Mouse (Mus musculus): ENCODE results near the gene Syngr3. TPM values are rescaled to one million over a fixed set of nuclear protein-coding genes. Genes with fewer than 3 reads are reported as not detected.

Syngr3 gene
- polyA plus RNA-seq, 2 experiments: 3.0 to 3.1 TPM

DNA sequence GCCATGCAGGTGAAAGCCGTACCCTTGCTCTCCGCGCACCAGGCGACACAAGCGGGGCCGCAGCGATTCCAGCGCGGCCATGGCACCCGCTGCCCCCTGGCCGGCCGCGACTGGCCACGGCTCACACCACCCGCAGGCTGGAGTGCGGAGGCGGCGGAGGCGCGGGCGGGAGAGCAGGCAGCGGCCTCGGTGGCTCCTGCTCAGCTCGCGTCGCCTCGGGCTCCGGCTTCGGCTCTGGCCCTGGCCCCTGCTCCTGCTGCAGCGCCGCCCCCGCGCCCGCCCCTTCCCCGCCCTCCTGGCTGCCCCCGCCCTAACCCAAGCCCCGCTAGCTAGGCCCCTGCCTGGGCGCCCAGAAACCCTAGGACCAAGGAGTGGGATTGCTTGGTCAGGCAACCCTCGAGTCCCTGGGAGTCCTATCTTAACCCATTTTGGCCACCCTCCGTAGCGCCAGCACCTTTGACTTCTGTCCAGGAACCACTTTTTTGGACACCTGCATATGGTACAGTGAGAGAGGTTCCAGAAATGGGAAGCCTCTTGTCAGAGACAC lies 39.6 kb downstream of the Syngr3 start, which contains the start of gene Slc9a3r2:
Gene Slc9a3r2, minus strand, starts transcription at position 258 of the 547 bp plus-strand sequence.
- peaks cover 20% of the 10 kb centered on the region for H3K4me1 ChIP-seq (ENCODE audit: control insufficient read depth, insufficient read depth, low read length)
- H3K27ac ChIP-seq (replicated peaks; ENCODE audit: low read depth, low read length): peak within 1 kb of the TSS; percentile 63; the same call in 1 of the 2 replicates
- peak within 1 kb of the TSS; percentile 96 for H3K4me2 ChIP-seq (replicated peaks; ENCODE audit: low read depth, low read length, severe bottlenecking)
- 0 out of 2 replicates have a peak, but pooled peaks have one; percentile 3 for TF ChIP-seq POLR2A (IDR thresholded peaks at IDR 0.05; ENCODE audit: borderline replicate concordance, extremely low read depth, insufficient read depth, insufficient read length)
- H3K27me3 ChIP-seq (ENCODE audit: control insufficient read depth, insufficient read depth, low read length): no peaks in the 10 kb centered on the region
- H3K36me3 ChIP-seq (ENCODE audit: control insufficient read depth, insufficient read depth, low read length): peaks cover 15% of the 10 kb centered on the region
- peak within 1 kb of the TSS; percentile 84 for H3K4me3 ChIP-seq (replicated peaks; ENCODE audit: low read length)
- H3K9me3 ChIP-seq (ENCODE audit: control insufficient read depth, low read length): no peaks in the 10 kb centered on the region
- peak within 1 kb of the TSS; percentile 85 for H3K9ac ChIP-seq (ENCODE audit: low read depth, low read length, severe bottlenecking)
- under 1% methylated on average over 17 of the region's 41 CpGs for WGBS
- ATAC-seq (ENCODE audit: low FRiP score, low read depth): peak; percentile 88
- peak; percentile 56 for DNase-seq (ENCODE audit: low spot score)

- H3K36me3 ChIP-seq (ENCODE audit: control insufficient read depth, insufficient read depth, low read length): peaks cover 15% of the 10 kb centered on the region
- DNase-seq (ENCODE audit: low spot score): no peak
- H3K9me3 ChIP-seq (ENCODE audit: control insufficient read depth, low read length): no peaks in the 10 kb centered on the region
- H3K4me1 ChIP-seq (ENCODE audit: control insufficient read depth, insufficient read depth, low read length): peaks cover 25% of the 10 kb centered on the region
- TF ChIP-seq POLR2A (IDR thresholded peaks at IDR 0.05; ENCODE audit: borderline replicate concordance, extremely low read depth, insufficient read depth, insufficient read length): no peak
- H3K4me2 ChIP-seq (replicated peaks; ENCODE audit: low read depth, low read length, severe bottlenecking): peak overlapping the region; percentile 96
- peak overlapping the region; percentile 84 for H3K4me3 ChIP-seq (replicated peaks; ENCODE audit: low read length)
- WGBS: under 1% methylated on average over 27 of the region's 35 CpGs
- peak overlapping the region; percentile 85 for H3K9ac ChIP-seq (ENCODE audit: low read depth, low read length, severe bottlenecking)
- ATAC-seq (ENCODE audit: low FRiP score, low read depth): peak; percentile 30; the same call in 1 of the 2 replicates
- H3K27ac ChIP-seq (replicated peaks; ENCODE audit: low read depth, low read length): peak overlapping the region; percentile 63; the same call in 1 of the 2 replicates
- no peaks in the 10 kb centered on the region for H3K27me3 ChIP-seq (ENCODE audit: control insufficient read depth, insufficient read depth, low read length)
Observed at GRCm38 (mm10) chr17:24649581-24650069, 40.1 kb downstream of the Syngr3 start.

- peak overlapping the region; percentile 84 for H3K4me3 ChIP-seq (replicated peaks; ENCODE audit: low read length)
- WGBS: 71% methylated on average over 10 of the region's 10 CpGs
- peak overlapping the region; percentile 96 for H3K4me2 ChIP-seq (replicated peaks; ENCODE audit: low read depth, low read length, severe bottlenecking)
- ATAC-seq (ENCODE audit: low FRiP score, low read depth) (no peak), DNase-seq (ENCODE audit: low spot score) (no peak)
- H3K4me1 ChIP-seq (ENCODE audit: control insufficient read depth, insufficient read depth, low read length): peaks cover 30% of the 10 kb centered on the region
- no peak overlapping the region for H3K27ac ChIP-seq (replicated peaks; ENCODE audit: low read depth, low read length)
- peaks cover 15% of the 10 kb centered on the region for H3K36me3 ChIP-seq (ENCODE audit: control insufficient read depth, insufficient read depth, low read length)
- TF ChIP-seq POLR2A (IDR thresholded peaks at IDR 0.05; ENCODE audit: borderline replicate concordance, extremely low read depth, insufficient read depth, insufficient read length): no peak
- no peaks in the 10 kb centered on the region for H3K9me3 ChIP-seq (ENCODE audit: control insufficient read depth, low read length)
- no peaks in the 10 kb centered on the region for H3K27me3 ChIP-seq (ENCODE audit: control insufficient read depth, insufficient read depth, low read length)
- H3K9ac ChIP-seq (ENCODE audit: low read depth, low read length, severe bottlenecking): peak overlapping the region; percentile 85; the same call in 1 of the 2 replicates
Observed at GRCm38 (mm10) chr17:24648731-24649377, 40.9 kb downstream of the Syngr3 start.

GRCm38 (mm10) chr17:24647493-24647892 lies 42.3 kb downstream of the Syngr3 start:
- Histone ChIP-seq H3K27ac (replicated peaks; ENCODE audit: low read depth, low read length) (no peak overlapping the region), H3K4me3 (replicated peaks; ENCODE audit: low read length) (no peak overlapping the region), H3K4me1 (ENCODE audit: control insufficient read depth, insufficient read depth, low read length) (peaks cover 32% of the 10 kb centered on the region), H3K9ac (ENCODE audit: low read depth, low read length, severe bottlenecking) (no peak overlapping the region; the same call in 1 of the 2 replicates), H3K27me3 (ENCODE audit: control insufficient read depth, insufficient read depth, low read length) (no peaks in the 10 kb centered on the region), H3K9me3 (ENCODE audit: control insufficient read depth, low read length) (no peaks in the 10 kb centered on the region), H3K4me2 (replicated peaks; ENCODE audit: low read depth, low read length, severe bottlenecking) (no peak overlapping the region), H3K36me3 (ENCODE audit: control insufficient read depth, insufficient read depth, low read length) (peaks cover 26% of the 10 kb centered on the region)
- WGBS: 79% methylated on average over 9 of the region's 11 CpGs
- DNase-seq (ENCODE audit: low spot score) (no peak), ATAC-seq (ENCODE audit: low FRiP score, low read depth) (no peak)
- TF ChIP-seq POLR2A (IDR thresholded peaks at IDR 0.05; ENCODE audit: borderline replicate concordance, extremely low read depth, insufficient read depth, insufficient read length): no peak

DNA sequence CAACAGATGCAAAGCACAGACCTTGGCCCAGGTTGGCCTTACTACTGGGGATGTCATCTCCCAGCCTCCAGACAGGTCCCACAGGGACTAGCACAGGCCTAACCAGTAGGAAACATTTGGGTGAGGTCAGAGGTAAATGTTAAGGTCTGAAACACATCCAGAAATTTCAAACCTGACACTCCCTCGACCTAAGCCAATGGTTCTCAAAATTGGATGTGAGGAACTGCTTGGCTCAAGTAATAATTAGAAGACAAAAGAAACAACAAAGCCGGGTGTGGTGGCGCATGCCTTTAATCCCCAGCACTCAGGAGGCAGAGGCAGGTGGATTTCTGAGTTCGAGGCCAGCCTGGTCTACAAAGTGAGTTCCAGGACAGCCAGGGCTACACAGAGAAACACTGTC lies 43.4 kb downstream of the Syngr3 start:
- H3K9me3 ChIP-seq (ENCODE audit: control insufficient read depth, low read length): no peaks in the 10 kb centered on the region
- no peak for TF ChIP-seq POLR2A (IDR thresholded peaks at IDR 0.05; ENCODE audit: borderline replicate concordance, extremely low read depth, insufficient read depth, insufficient read length)
- DNase-seq (ENCODE audit: low spot score): no peak
- 88% methylated on average over 4 of the region's 4 CpGs for WGBS
- no peak for ATAC-seq (ENCODE audit: low FRiP score, low read depth)
- H3K4me2 ChIP-seq (replicated peaks; ENCODE audit: low read depth, low read length, severe bottlenecking): no peak overlapping the region
- H3K27ac ChIP-seq (replicated peaks; ENCODE audit: low read depth, low read length): no peak overlapping the region
- H3K27me3 ChIP-seq (ENCODE audit: control insufficient read depth, insufficient read depth, low read length): no peaks in the 10 kb centered on the region
- H3K36me3 ChIP-seq (ENCODE audit: control insufficient read depth, insufficient read depth, low read length): peaks cover 36% of the 10 kb centered on the region
- no peak overlapping the region for H3K4me3 ChIP-seq (replicated peaks; ENCODE audit: low read length)
- H3K4me1 ChIP-seq (ENCODE audit: control insufficient read depth, insufficient read depth, low read length): peaks cover 32% of the 10 kb centered on the region
- H3K9ac ChIP-seq (ENCODE audit: low read depth, low read length, severe bottlenecking): no peak overlapping the region

Data from limb, embryonic 14.5 days (tissue).